Mouse (Mus musculus) heart, adult 8-10 months (tissue): ENCODE results near the gene Kif26a. TPM values are rescaled to one million over a fixed set of nuclear protein-coding genes. Genes with fewer than 3 reads are reported as not detected.

Experiments
- DNase-seq: peaks from one replicate; pipeline ENCODE4 v3.0.0; 2022; ENCODE audit warnings: low spot score
- total RNA-seq, 4 experiments: library from RNA; stranded (reverse); gene quantifications; 2 replicates each; pipeline ENCODE4 v1.2.4; 2022

Gene Kif26a
- total RNA-seq: 10 to 100 TPM in 3 of 4 experiments, 1 to 10 TPM in 1; 9.2 to 13.4 (median 12.3) TPM

- peak; percentile 67 for DNase-seq
Measured at GRCm38 (mm10) chr12:112145875-112146651, at the start of gene Kif26a. Kif26a (plus strand) TSS chr12:112146208.

- DNase-seq: no peak
Measured at GRCm38 (mm10) chr12:112096733-112097117, 49.3 kb upstream of the Kif26a start.

- no peak for DNase-seq
Measured at GRCm38 (mm10) chr12:112100106-112100505, 45.9 kb upstream of the Kif26a start.

- no peak for DNase-seq
Measured at GRCm38 (mm10) chr12:112101045-112101444, 45.0 kb upstream of the Kif26a start.

- no peak for DNase-seq
Measured at GRCm38 (mm10) chr12:112103179-112103578, 42.8 kb upstream of the Kif26a start.

GRCm38 (mm10) chr12:112104890-112105289 lies 41.1 kb upstream of the Kif26a start:
- DNase-seq: no peak

- DNase-seq: no peak
Measured at GRCm38 (mm10) chr12:112106541-112106971, 39.5 kb upstream of the Kif26a start, which contains the start of gene Aspg. Aspg (plus strand) TSS chr12:112106679.

GRCm38 (mm10) chr12:112107685-112108084 lies 38.3 kb upstream of the Kif26a start:
- no peak for DNase-seq

GRCm38 (mm10) chr12:112108696-112109445 lies 37.1 kb upstream of the Kif26a start:
- no peak for DNase-seq

GRCm38 (mm10) chr12:112109701-112110100 lies 36.3 kb upstream of the Kif26a start:
- DNase-seq: no peak

GRCm38 (mm10) chr12:112111323-112111722 lies 34.7 kb upstream of the Kif26a start:
- no peak for DNase-seq

GRCm38 (mm10) chr12:112112235-112112634 lies 33.8 kb upstream of the Kif26a start:
- no peak for DNase-seq

- no peak for DNase-seq
Measured at GRCm38 (mm10) chr12:112112686-112113396, 33.2 kb upstream of the Kif26a start.

GRCm38 (mm10) chr12:112113710-112114109 lies 32.3 kb upstream of the Kif26a start:
- DNase-seq: peak; percentile 88

GRCm38 (mm10) chr12:112117006-112117405 lies 29.0 kb upstream of the Kif26a start:
- DNase-seq: no peak

GRCm38 (mm10) chr12:112117649-112118048 lies 28.4 kb upstream of the Kif26a start:
- no peak for DNase-seq

GRCm38 (mm10) chr12:112121188-112121587 lies 24.8 kb upstream of the Kif26a start:
- DNase-seq: no peak

- DNase-seq: no peak
Measured at GRCm38 (mm10) chr12:112125903-112126302, 20.1 kb upstream of the Kif26a start.

GRCm38 (mm10) chr12:112126931-112127635 lies 18.9 kb upstream of the Kif26a start:
- DNase-seq: no peak

- no peak for DNase-seq
Measured at GRCm38 (mm10) chr12:112128526-112128925, 17.5 kb upstream of the Kif26a start.

GRCm38 (mm10) chr12:112129300-112129856 lies 16.6 kb upstream of the Kif26a start:
- no peak for DNase-seq
